Mouse (Mus musculus): ENCODE results near the gene Nt5c2. TPM values are rescaled to one million over a fixed set of nuclear protein-coding genes. Genes with fewer than 3 reads are reported as not detected.
"Not testable (repeated sequence)": the region's sequence is repeated elsewhere in the genome, so short reads cannot be mapped to it uniquely, and the experiment has no call there.

Nt5c2 gene
- polyA plus RNA-seq, 1 experiment from 2014 or later = 85.0 TPM

- 68% methylated on average over 14 of the region's 14 CpGs for WGBS
- H3K27me3 ChIP-seq = no peaks in the 10 kb centered on the region
- H3K27ac ChIP-seq (replicated peaks) = no peak overlapping the region
- no peak for ATAC-seq (ENCODE audit: low read depth)
- no peak overlapping the region for H3K9ac ChIP-seq
- no peaks in the 10 kb centered on the region for H3K36me3 ChIP-seq
- peaks cover 17% of the 10 kb centered on the region for H3K4me1 ChIP-seq (replicated peaks)
- no peak overlapping the region for H3K4me3 ChIP-seq
- H3K4me2 ChIP-seq = no peak overlapping the region
- no peaks in the 10 kb centered on the region for H3K9me3 ChIP-seq
Measured at GRCm38 (mm10) chr19:46983352-46983965, 31.5 kb downstream of the Nt5c2 start.

GRCm38 (mm10) chr19:46981462-46981861 lies 33.5 kb downstream of the Nt5c2 start:
- Histone ChIP-seq H3K9ac (no peak overlapping the region), H3K27ac (replicated peaks) (no peak overlapping the region), H3K9me3 (no peaks in the 10 kb centered on the region), H3K27me3 (no peaks in the 10 kb centered on the region), H3K4me2 (no peak overlapping the region), H3K36me3 (no peaks in the 10 kb centered on the region), H3K4me1 (replicated peaks) (peaks cover 6% of the 10 kb centered on the region; the same call in 1 of the 2 replicates), H3K4me3 (no peak overlapping the region)
- no peak for ATAC-seq (ENCODE audit: low read depth)
- 36% methylated on average over 6 of the region's 6 CpGs for WGBS

GRCm38 (mm10) chr19:46979781-46980105 lies 35.2 kb downstream of the Nt5c2 start:
- no peaks in the 10 kb centered on the region for H3K27me3 ChIP-seq
- WGBS = 76% methylated on average over 3 of the region's 3 CpGs
- H3K9me3 ChIP-seq = no peaks in the 10 kb centered on the region
- H3K36me3 ChIP-seq = no peaks in the 10 kb centered on the region
- H3K4me1 ChIP-seq (replicated peaks) = peaks cover 6% of the 10 kb centered on the region; the same call in 1 of the 2 replicates
- ATAC-seq (ENCODE audit: low read depth) = no peak
- H3K27ac ChIP-seq (replicated peaks) = no peak overlapping the region
- no peak overlapping the region for H3K4me3 ChIP-seq
- H3K4me2 ChIP-seq = no peak overlapping the region
- H3K9ac ChIP-seq = no peak overlapping the region

- Histone ChIP-seq H3K9me3 (no peaks in the 10 kb centered on the region), H3K36me3 (no peaks in the 10 kb centered on the region), H3K27me3 (no peaks in the 10 kb centered on the region), H3K27ac (replicated peaks) (no peak overlapping the region), H3K4me2 (no peak overlapping the region), H3K4me3 (no peak overlapping the region), H3K4me1 (replicated peaks) (peaks cover 6% of the 10 kb centered on the region; the same call in 1 of the 2 replicates), H3K9ac (no peak overlapping the region)
- ATAC-seq (ENCODE audit: low read depth) = no peak
- WGBS = 88% methylated on average over 17 of the region's 17 CpGs
Measured at GRCm38 (mm10) chr19:46978920-46979780, 35.8 kb downstream of the Nt5c2 start.

DNA sequence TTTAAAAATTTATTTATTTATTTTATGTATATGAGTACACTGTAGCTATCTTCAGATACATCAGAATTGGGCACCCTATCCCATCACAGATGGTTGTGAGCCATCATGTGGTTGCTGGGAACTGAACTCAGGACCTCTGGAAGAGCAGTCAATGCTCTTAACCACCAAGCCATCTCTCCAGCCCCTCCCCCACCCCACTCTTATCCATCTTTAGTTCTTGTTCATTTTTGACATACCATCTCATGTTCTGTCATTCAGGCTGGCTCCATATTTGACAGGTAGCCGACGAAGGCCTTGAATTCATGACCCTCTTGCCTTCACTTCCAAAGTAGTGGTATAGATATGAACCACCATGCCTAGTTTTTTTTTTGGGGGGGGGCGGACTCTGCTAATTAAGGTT lies 36.9 kb downstream of the Nt5c2 start:
- not testable (repeated sequence) for H3K27me3 ChIP-seq; H3K36me3 ChIP-seq; H3K4me1 ChIP-seq (replicated peaks); H3K4me2 ChIP-seq; H3K27ac ChIP-seq (replicated peaks); H3K9me3 ChIP-seq; ATAC-seq (ENCODE audit: low read depth); H3K9ac ChIP-seq; H3K4me3 ChIP-seq
- 90% methylated on average over 3 of the region's 3 CpGs for WGBS

- ATAC-seq (ENCODE audit: low read depth) = no peak
- Histone ChIP-seq H3K27me3 (no peaks in the 10 kb centered on the region), H3K4me3 (no peak overlapping the region), H3K27ac (replicated peaks) (no peak overlapping the region), H3K4me1 (replicated peaks) (no peaks in the 10 kb centered on the region), H3K9ac (no peak overlapping the region), H3K36me3 (no peaks in the 10 kb centered on the region), H3K4me2 (no peak overlapping the region), H3K9me3 (no peaks in the 10 kb centered on the region)
- WGBS = 28% methylated on average over 6 of the region's 6 CpGs
Measured at GRCm38 (mm10) chr19:46977460-46977859, 37.5 kb downstream of the Nt5c2 start.

DNA sequence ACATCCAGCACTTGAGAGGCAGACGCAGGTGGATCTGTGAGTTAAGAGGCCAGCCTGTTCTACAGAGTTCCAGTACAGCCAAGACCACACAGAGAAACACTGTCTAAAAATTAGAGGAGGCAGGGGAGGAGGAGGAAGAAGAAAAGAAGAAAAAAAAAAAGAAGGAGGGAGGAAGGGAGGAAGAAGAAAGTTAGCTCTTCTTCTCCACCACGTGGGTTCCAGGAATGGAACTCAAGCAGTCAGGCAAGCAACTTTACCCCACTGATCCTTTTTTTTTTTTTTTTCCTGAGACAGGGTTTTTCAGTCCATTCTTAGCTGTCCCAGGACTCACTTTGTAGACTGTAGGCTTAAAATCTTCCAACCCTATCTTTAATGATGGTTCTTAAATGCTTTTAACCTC lies 38.2 kb downstream of the Nt5c2 start:
- Histone ChIP-seq H3K9ac (no peak overlapping the region), H3K27ac (replicated peaks) (no peak overlapping the region), H3K27me3 (no peaks in the 10 kb centered on the region), H3K4me2 (no peak overlapping the region), H3K4me1 (replicated peaks) (peaks cover 6% of the 10 kb centered on the region), H3K36me3 (no peaks in the 10 kb centered on the region), H3K4me3 (no peak overlapping the region), H3K9me3 (no peaks in the 10 kb centered on the region)
- no peak for ATAC-seq (ENCODE audit: low read depth)
- WGBS = 90% methylated on average over 2 of the region's 2 CpGs

GRCm38 (mm10) chr19:46975997-46976396 lies 39.0 kb downstream of the Nt5c2 start:
- ATAC-seq (ENCODE audit: low read depth) = no peak
- H3K4me2 ChIP-seq = no peak overlapping the region
- H3K36me3 ChIP-seq = no peaks in the 10 kb centered on the region
- H3K4me3 ChIP-seq = no peak overlapping the region
- H3K9me3 ChIP-seq = no peaks in the 10 kb centered on the region
- H3K9ac ChIP-seq = no peak overlapping the region
- H3K27ac ChIP-seq (replicated peaks) = no peak overlapping the region
- WGBS = 93% methylated on average over 8 of the region's 8 CpGs
- peaks cover 13% of the 10 kb centered on the region for H3K4me1 ChIP-seq (replicated peaks)
- no peaks in the 10 kb centered on the region for H3K27me3 ChIP-seq

DNA sequence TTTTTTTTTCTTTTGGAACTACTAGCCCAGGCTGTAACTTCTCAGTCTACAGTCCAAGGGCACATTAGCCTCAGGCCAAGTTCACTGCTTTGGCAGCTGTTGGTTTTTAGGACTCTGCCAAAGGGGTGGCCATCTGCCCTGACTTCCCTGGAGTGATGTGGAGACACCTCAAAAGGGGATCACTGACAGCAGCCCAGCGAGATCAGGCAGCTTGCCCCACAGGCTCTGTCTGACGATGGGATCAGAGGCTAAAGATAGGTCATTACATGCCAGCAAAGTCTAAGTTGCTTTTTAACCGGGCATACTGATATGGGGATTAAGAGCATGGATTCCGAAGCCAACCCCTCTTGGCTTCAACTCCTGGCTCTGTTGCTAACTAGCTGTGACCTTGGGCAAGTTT lies 39.4 kb downstream of the Nt5c2 start:
- ATAC-seq (ENCODE audit: low read depth) = no peak
- no peak overlapping the region for H3K9ac ChIP-seq
- no peak overlapping the region for H3K4me3 ChIP-seq
- H3K4me2 ChIP-seq = no peak overlapping the region
- no peak overlapping the region for H3K27ac ChIP-seq (replicated peaks)
- peaks cover 16% of the 10 kb centered on the region for H3K4me1 ChIP-seq (replicated peaks)
- 76% methylated on average over 4 of the region's 4 CpGs for WGBS
- no peaks in the 10 kb centered on the region for H3K36me3 ChIP-seq
- H3K9me3 ChIP-seq = no peaks in the 10 kb centered on the region
- H3K27me3 ChIP-seq = no peaks in the 10 kb centered on the region

GRCm38 (mm10) chr19:46972159-46972558 lies 42.8 kb downstream of the Nt5c2 start:
- Histone ChIP-seq H3K4me1 (replicated peaks) (peaks cover 16% of the 10 kb centered on the region), H3K9me3 (no peaks in the 10 kb centered on the region), H3K36me3 (no peaks in the 10 kb centered on the region), H3K9ac (no peak overlapping the region), H3K4me2 (no peak overlapping the region), H3K27me3 (no peaks in the 10 kb centered on the region), H3K27ac (replicated peaks) (peak overlapping the region; percentile 90), H3K4me3 (no peak overlapping the region)
- ATAC-seq (ENCODE audit: low read depth) = 0 out of 2 replicates have a peak, but pooled peaks have one; percentile 18
- 98% methylated on average over 3 of the region's 3 CpGs for WGBS

- Histone ChIP-seq H3K9me3 (no peaks in the 10 kb centered on the region), H3K4me1 (replicated peaks) (peaks cover 16% of the 10 kb centered on the region), H3K4me3 (no peak overlapping the region), H3K27ac (replicated peaks) (peak overlapping the region; percentile 90), H3K36me3 (no peaks in the 10 kb centered on the region), H3K27me3 (no peaks in the 10 kb centered on the region), H3K9ac (peak overlapping the region; percentile 18), H3K4me2 (no peak overlapping the region)
- 46% methylated on average over 9 of the region's 9 CpGs for WGBS
- ATAC-seq (ENCODE audit: low read depth) = 0 out of 2 replicates have a peak, but pooled peaks have one; percentile 45
Measured at GRCm38 (mm10) chr19:46971712-46972111, 43.2 kb downstream of the Nt5c2 start.

DNA sequence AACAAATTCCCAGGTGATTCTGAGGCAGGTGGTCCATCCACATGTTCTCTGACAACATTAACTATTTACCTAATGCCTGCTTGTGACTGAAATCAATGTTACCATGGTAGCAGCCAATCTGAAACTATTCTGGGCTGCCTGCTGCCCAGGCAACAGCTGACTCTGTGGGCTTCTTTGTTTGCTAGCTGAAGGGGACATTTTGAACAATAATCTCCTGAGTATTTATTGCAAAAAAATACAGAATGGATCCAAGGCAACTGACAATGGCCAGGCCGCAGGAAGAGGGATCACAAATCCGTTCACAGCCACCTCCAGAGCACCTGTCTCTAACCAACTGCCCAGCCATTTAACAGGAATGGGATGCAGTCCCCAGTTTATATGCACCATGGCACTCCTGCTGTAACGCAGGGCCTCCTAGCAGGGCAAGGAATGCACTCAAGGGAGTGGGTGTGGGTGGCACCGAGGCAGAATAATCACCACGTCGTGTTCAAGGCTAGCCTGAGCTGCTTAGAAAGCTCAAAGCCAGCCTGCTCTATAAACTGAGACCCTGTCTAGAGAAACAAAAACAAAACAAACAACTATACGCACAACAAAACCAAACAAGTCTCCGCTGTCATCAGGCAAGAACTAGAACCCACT lies 43.8 kb downstream of the Nt5c2 start:
- WGBS = 25% methylated on average over 8 of the region's 8 CpGs
- Histone ChIP-seq H3K4me1 (replicated peaks) (peaks cover 16% of the 10 kb centered on the region), H3K4me2 (no peak overlapping the region), H3K9ac (peak overlapping the region; percentile 18), H3K27me3 (no peaks in the 10 kb centered on the region), H3K4me3 (no peak overlapping the region), H3K9me3 (no peaks in the 10 kb centered on the region), H3K36me3 (no peaks in the 10 kb centered on the region), H3K27ac (replicated peaks) (peak overlapping the region; percentile 90)
- ATAC-seq (ENCODE audit: low read depth) = peak; percentile 60; the same call in 1 of the 2 replicates
